Mouse (Mus musculus): ENCODE measurements around the gene Enpp1.

DNA sequence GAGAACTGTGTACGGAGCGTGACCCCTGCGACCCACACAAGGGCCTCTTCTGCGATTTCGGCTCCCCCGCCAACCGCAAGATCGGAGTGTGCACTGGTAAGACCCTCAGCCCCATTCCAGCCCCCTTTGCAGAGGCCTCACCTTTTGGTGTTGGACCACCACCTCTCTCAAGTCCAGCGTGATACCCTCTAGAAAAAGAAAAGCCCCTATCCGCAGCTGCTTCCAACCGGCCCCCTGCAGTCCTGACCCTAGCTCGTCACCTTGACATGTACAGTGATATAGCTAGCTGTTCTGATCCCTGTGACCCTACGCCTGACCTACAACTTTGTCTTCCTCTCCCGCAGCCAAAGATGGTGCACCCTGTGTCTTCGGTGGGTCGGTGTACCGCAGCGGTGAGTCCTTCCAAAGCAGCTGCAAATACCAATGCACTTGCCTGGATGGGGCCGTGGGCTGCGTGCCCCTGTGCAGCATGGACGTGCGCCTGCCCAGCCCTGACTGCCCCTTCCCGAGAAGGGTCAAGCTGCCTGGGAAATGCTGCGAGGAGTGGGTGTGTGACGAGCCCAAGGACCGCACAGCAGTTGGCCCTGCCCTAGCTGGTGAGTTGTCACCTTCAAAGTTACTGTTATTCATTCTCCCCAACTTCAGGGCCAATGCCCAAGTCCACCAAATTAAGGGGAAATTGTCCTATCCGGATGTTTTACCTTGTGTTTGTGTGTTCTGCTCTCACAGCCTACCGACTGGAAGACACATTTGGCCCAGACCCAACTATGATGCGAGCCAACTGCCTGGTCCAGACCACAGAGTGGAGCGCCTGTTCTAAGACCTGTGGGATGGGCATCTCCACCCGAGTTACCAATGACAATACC lies 115.7 kb downstream of the Enpp1 start:
- TF ChIP-seq POLR2A (IDR thresholded peaks at IDR 0.05; ENCODE audit: low read depth, low read length): peak; percentile 75
- TF ChIP-seq CTCF (IDR thresholded peaks at IDR 0.05; ENCODE audit: borderline replicate concordance, insufficient read depth, low read length): no peak

All from embryonic fibroblast, embryonic 13.5 days (primary cell).